Mouse (Mus musculus) ovary, postnatal 36 days (tissue): ENCODE data around the gene Esrrg.

Experiments used
- DNase-seq: peaks from one replicate; pipeline ENCODE4 v3.0.0; 2022; ENCODE audit warnings: low spot score, mixed read lengths

The Esrrg gene

DNA sequence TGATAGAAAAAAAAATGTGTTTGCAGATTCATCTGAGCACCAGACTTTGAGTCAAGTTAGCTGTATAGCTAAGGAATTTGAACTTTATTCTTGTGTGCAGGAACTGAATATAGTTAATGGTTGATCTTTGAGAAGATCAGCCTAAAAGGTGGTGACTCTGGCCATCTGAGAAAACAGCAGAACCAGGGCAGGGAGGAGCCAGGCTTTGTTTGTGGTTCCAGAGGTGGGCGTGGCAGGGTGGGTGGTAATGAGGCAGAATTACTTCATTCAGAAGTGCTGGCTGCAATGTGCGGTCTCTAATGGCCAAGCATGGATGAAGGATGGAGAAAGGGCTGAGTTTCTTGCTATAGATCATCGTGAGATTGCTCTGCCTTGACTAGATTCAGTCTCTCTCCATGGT is 224.3 kb downstream of the Esrrg start:
- no peak for DNase-seq

DNA sequence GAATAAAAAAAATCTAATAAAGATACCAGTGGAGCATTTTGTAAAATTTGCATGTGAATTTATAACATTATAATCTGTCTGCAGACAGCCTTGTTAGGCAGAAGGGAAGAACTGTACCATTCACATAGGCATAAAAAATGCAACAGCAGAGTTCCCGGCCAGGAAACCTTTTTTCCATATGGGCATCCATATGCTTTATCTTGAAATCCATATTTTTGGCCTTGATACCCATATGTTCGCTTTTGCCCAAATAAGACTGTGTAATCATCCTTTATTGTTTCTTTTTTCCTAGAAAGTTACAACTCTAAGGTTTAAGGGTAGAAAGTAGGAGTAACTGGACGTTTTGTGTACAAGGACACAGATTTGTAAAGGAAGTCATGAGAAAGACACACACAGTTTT is 226.0 kb downstream of the Esrrg start:
- no peak for DNase-seq

DNA sequence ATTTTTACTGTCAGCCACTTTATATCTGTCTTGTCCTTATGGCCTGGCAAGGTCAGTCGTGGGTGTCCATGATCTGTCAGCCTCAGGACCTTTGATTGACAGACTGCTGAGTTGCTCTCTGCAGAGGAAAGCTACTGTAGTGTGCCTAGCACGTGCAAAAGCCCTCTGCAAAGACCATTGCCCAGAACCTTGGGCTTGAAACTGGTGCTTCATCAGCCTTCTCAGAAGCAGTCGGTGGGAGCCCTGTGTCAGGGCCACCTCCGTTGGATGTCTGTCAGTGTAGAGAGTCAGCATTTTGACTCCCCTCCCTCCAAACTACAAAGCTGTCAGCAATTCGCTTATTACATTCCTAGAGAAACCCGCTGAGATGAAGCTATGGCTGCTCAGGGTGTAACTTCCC is 227.8 kb downstream of the Esrrg start:
- DNase-seq = no peak

DNA sequence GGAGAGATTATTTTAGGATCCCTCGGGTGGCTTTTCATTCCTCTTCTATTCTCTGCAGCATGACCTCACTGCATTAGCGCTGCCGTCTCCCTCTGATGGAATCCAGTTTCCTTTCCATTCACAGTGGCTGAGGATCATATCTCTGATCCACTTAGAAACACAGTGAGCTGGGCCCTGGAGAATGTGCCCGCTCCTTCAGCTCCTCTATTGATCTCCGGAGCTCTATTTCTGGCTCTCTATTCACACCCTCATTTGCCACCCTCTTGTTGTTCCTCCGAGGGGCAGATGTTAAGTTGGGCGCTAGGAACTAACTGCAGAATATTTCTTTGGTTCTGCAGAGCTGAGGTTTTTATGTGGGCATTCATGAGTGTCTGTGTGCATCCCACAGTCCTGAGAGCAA is 228.3 kb downstream of the Esrrg start:
- no peak for DNase-seq

DNA sequence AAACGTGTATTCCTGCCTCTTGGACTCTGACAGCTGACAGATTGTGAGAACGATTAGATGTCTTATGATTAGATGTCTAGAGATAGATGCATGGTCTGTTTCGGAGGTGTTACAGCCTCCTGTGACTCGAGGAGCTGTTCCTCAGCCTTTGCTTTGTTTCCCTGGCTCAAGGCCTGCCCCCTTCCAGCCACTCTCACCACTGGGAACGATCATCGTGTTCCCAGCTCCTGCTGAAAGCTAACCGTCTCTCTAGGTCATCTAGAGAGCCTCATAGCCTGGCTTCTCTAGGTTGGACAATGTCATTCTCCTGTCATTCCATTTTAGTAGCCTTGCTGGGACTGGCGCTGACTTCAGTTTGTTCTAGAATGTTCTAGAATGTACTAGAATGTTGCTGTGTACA is 233.0 kb downstream of the Esrrg start:
- no peak for DNase-seq

DNA sequence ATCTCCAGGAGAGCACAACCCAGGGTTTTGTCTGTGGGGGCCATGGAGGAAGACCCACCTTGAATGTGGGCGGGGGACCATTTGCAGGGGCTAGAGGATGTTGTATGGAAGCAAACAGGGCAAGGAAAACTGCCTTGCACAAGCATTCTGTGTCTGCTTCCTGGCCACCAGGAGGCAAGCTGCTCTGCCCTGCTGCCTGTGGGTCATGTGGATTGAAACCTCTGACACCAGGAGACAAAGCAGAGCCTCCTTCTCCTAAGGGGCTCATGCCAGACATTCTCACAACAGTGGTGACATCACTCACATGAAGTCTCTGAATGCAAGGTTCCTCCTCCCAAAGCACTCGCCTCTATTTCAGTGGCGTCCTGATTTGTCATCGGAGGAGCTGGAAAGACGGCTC is 234.1 kb downstream of the Esrrg start:
- DNase-seq = no peak

DNA sequence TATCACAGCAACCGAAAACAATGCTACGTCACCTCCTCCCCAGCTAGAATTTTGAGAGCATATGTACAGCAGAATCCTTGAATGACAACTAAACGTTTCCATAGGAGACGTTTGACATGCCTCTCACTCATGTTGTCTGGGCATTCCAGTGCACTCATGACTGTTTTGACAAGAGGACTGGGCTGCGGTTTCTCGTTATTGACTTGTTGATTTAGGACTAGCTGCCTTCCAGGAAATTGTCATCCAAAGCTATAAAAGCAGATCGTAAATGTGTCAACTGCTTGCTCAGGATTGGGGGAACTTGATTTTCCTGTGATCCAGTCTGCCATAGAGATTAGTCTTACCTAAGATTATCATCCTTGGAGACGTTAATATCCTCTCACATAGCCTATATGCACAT is 245.6 kb downstream of the Esrrg start:
- DNase-seq = no peak

DNA sequence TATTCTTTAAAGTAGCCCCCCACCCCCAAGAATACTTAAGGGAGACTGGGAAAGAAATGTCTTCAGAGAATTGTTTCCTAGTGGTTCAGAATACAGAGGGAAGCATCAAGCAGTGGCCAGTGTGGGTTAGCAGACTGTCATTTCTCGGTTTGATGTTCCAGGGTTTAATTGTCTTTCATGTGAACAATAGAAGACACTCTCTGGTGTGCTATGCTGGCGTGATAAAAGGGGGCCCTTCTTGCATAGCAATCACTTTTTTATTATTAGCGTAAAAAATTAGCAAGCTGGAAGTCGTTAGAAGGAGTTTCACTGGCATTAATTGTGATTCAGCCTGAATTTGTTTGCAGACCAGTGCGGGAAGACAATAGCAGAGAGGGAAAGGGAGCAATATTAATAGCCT is 253.7 kb downstream of the Esrrg start:
- DNase-seq = no peak

DNA sequence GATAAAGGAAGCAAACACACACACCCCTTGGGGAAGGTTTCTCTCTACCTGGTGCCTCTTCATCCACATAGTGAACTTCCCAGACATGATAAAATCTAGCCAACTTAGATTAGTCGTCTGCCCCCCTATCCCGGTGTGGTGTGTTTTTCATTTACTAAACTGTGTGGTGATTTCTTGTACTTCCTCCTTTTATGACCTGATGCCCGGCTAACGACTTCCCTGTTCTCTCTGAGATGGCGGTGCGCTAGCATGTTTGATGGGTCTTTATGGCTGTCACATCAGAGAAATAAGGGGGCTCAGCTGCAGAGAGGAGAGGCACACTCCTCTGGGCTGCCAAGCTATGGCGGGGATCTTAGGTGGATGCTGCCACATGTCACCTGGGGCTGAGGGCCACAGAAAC is 259.8 kb downstream of the Esrrg start:
- DNase-seq = no peak

DNA sequence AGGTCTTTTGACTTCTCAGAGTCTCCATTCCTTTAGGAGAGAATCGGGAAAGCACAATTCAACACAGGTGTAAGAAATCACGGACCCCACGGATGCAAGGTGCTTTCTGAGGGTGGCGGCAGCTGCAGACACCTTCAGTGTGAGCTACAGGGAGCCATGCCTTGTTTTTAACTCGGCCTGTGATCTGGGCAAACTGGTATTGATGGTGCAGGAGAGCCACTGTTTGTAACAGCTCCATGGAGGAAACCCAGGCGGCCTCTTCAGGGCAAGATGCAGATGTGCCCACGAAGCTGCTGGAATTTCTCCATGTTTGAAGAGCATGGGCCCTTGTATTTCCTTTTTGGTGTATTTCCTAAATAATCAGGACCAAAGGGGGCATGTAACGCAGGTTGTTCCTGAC is 263.6 kb downstream of the Esrrg start:
- DNase-seq = no peak

DNA sequence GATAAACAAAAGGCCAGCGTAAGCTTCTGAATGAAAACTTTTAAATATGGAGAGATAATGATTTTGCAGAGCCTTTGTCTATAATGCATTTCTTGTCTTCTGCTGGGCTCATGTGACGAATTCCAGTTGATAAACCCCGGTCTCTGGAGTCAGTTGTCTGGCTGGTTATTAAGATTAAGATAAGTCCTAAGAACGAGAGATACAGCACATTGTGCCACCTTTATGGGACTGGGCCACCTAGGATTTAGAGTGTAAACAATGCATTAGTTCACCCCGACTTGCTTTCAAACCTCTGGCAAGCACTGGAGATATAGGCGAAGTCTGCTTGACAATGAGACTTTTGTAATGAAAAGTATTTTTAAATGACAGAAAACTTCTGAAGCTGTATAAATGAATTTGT is 264.2 kb downstream of the Esrrg start:
- DNase-seq = no peak

DNA sequence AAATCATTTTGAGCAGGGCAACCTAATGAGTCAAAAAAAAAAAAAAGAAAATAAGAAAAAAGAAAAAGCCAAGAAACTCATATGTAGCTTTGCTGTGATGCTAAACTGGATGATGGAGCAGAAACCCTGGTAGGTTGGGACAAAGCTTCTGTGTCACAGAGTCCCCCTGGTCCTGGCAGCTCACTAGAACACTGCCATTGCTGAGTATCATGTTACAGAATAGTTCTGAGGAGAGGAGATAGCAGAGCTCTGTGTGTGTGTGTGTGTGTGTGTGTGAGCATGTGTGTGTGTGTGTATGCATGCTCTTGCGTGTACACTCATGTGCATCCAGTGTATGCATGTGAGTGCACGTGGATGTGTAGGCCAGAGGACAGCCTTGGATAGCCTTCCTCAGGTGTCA is 265.2 kb downstream of the Esrrg start:
- no peak for DNase-seq

DNA sequence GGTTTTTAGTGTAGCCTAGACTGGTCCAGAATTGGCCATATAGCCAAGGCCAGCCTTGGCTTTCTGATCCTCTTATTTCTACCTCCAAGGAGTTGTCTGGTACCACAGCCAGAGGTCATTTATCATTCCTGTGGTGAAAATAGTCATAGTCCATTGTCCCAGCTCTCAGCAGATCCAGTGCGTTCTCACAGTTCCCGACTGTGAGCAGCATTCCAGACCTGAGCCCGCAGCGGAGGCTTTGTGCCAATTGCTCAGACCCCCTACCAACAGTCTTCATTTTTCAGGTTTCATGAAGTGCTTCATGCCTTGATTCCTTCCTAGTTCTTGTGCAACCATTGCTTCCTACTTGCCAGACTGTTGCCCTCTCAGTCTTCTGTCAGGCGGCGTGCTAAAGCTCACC is 278.7 kb downstream of the Esrrg start:
- DNase-seq = no peak

DNA sequence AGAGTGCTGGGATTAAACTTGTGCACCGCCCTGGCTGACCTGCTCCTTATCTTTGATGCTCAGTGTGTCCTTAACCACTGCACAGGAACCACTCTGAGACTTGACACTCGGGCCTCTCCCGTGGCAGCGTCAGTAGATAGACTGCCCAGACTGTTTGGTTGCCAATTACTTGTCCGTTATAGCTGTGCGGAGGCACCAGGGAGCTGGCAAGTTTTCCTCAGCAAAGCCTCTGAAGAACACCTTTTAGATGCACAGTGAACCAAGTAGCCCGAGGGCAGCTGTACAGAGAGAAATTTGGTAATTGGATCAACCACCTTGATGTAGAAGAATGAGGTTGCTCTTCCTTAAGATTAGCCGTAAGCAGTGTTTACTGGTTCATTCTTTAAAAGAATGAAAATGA is 279.6 kb downstream of the Esrrg start:
- no peak for DNase-seq

DNA sequence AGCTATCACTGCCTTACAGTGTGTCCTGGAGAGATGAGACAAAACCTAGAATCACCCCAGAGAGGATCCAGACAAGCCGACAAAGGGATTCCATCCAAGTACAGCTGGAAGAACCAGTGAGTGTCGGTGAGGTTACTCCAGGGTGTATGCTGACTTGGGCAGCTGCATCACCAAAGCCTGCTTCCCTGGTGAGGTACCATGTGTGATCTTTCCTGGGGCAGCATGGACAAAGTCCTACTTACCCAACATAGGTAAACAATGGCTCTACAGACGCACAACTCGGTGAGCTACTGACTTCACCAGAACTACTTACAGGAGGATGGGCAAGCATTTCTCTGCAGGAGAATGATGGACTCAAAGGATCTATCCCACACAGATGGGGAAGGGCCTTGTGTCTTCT is 280.5 kb downstream of the Esrrg start:
- DNase-seq = no peak

DNA sequence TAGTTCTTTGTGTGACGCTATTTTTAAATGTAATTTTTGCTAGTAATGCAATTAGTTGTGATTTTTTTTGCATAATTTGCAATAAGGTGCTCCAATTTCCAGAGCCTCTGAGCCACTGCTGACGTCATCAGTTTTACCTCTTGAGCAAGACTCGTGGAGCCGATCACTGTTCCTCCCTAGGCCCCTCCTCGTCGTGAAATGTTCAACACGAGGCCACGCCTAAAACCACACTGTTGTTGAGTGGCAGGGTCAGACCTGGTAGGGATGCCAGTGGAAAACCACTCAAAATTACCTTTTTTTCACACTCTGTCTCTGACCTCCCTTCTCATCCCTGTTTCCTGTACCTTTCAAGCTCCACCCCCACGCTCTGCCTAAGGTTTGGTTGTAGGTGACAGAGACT is 282.7 kb downstream of the Esrrg start:
- no peak for DNase-seq

DNA sequence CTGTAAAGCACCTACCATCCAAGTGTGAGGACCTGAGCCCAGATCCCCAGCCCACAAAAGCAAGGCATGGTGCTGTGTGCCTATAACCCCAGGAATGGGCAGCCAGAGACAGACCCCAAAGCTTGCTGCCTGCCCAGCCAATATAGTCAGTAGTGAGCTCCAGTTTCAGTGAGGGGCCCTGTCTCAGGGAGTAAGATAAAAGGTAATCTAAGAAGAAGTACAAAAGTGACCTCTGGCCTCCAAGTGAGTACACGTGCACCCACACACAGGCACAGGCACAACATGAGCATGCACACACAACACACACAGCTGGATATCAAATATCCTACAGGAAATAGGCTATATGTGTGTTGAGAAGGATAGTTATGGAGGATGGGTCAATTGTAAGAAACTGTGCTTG is 286.9 kb downstream of the Esrrg start:
- DNase-seq = no peak

DNA sequence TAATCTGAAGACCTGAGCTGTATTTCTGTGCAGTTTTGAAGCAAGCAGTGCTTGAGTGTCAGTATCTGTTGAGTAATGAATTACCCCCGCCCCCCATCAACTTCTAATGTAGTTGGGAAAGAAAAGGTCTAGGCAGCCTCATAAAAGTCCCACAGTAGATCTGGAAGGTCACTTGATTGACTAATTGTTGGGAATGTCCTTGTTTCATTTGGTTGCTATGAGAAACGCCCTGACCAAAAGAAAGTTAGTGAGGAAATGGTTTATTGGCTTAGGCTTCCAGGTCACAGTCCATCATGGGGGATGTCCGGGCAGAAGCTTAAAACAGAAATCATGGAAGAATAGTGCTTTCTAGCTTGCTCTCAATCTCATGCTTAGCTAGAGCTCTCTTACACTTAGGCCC is 287.7 kb downstream of the Esrrg start:
- DNase-seq = no peak

DNA sequence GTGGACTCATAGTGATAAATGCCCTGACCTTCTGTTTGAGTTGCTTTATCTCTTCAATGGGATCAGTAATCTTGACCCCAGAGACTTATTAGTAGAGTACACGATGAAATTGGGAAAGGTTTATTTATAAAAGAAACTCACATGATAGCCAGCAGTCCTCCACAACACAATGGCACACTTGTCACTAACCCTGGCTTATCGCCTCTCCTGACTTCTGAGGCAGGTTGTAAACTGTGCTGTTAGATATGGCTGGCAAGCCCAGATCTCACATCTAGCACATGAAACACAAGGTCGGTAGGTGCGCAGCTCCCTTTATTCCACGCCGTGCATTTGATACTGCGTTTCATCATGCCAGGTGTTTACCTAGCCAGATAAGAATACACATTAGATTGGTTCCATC is 288.3 kb downstream of the Esrrg start:
- DNase-seq = no peak

DNA sequence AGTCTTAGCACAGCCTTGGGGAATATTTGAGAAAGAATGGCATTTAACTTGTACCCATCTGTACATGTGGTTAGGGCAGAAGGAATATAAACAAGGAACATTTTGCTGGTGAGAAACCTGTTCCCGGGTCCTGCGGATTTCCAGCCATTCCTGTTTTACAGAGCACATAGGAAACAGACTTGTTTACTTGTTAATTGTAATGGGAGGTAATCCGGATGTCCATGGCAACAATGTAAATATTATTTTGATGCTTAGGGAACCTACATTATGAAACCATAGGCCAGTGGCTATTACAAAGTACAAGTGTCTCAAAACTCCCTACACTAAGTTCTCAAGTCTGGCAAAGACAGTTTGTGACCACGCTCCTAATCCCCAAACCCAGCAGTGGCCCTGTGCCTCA is 290.9 kb downstream of the Esrrg start:
- no peak for DNase-seq

DNA sequence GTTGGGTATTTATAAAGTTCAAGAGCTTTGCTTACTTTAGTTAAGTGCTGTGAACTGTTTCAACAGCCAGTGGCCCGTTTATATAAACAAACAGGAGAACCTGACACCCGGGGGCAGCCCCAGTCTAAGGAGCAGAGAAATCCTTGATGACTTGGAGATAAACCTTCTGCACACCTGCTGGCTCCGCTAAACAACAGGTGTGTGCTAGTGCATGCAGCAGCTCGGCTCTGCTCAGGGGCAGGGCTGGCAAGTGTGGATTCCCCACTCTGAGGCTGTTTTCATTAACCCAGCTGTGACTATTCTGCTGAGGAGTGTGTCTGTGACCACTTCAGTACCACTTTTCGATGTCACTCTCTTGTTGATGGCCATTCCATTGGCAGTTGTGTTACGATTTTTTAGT is 292.2 kb downstream of the Esrrg start:
- DNase-seq = no peak

DNA sequence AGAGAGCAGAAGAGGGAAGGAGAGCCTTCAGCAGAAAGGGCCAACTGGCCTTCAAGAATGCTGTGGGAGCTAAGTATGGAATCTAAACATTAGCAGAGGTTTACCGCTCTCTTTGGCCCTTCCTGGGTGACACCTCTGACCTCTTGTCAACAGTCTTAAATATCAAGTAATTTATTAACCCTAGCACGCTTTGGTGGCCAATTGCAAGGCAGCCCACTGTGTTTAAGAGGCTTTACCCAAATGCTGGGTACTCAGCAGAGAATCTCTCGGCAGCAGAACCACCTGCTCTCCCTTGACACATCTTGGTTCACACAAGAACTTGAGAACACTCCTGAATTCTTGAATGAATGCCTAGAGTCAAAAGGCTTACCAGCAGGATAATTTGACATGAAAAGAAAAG is 293.6 kb downstream of the Esrrg start:
- DNase-seq = no peak

DNA sequence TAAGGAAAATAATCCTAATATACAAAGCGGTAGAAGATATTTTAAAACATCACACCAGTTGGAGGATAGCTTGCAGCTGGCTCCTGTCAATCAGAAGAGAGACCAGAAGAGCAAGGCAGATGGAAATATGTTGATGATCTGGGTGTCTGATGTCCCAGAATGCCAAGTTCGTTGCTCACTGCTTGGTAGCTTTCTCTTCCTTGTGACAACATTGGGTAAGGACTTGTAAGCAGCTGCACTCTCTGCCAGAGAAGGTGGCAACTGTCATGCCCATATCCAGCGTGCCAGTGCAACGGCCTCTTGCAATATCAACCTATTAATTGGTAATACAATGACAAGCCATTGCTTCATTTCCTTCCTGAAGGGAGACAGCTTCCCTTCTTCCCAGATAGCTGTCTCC is 296.1 kb downstream of the Esrrg start:
- no peak for DNase-seq

DNA sequence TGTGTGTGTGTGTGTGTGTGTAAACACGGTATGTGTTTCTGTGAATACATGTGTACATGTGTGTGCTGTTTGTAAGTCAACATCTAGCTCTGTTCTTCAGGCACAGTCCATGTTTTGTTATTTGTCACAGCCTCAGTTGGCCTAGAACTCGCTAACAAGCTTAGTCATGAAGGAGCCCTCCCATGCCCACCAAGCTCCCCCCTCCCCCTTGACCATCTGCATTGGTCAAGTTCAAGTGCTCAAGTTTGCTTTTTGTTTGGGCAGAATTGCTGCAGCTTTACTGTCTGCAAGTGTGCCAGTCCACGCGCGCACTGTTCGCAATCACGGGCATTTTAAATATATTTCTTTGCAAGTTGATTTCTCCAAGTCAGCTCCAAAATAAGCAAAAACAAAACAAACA is 298.8 kb downstream of the Esrrg start:
- DNase-seq = no peak

DNA sequence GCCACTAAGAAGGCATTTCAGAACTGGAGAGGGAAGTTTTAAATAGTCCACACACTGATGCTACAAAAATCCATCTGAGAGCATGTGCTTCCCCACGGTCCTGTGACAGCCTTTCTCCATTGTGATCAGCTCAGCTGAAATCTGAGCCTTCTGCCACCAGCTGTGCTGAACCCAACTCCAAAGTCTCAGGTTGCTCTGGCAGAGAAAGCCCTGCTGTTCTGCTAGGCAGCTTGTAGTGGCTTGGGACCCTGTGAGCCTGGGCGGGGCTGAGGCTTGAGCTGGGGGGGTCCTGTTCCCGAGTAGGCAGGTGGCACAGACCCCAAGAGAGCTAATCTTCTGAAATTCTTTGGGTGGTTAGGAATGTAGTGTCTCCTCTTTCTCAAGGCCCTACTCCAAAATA is 299.3 kb downstream of the Esrrg start:
- no peak for DNase-seq

DNA sequence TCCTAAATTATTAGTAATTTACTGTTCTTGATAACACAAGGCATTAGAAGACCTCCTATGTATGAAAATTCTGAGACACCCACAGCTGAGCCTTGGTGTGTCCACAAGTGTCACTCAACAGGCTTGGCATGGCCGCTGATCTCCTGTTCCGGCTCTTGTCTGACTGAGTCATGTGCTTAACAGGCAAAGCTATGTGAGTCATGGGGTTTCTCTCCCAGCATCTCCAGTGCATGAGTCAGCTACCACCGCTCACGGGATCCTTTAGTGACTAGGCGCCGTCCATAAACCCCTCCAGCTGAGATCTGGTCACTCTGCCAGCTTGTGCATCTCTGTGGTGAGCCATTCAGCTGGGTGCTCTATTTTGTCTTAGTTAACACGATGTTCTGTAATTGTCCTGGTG is 302.1 kb downstream of the Esrrg start:
- DNase-seq = no peak
